Mouse (Mus musculus): ENCODE measurements at regions not wholly inside any gene's neighbourhood (a gene's known extent, or its start where the extent isn't known, plus 50 kb on each side); places are given as distances from the start of the nearest gene placed in this dataset.

DNA sequence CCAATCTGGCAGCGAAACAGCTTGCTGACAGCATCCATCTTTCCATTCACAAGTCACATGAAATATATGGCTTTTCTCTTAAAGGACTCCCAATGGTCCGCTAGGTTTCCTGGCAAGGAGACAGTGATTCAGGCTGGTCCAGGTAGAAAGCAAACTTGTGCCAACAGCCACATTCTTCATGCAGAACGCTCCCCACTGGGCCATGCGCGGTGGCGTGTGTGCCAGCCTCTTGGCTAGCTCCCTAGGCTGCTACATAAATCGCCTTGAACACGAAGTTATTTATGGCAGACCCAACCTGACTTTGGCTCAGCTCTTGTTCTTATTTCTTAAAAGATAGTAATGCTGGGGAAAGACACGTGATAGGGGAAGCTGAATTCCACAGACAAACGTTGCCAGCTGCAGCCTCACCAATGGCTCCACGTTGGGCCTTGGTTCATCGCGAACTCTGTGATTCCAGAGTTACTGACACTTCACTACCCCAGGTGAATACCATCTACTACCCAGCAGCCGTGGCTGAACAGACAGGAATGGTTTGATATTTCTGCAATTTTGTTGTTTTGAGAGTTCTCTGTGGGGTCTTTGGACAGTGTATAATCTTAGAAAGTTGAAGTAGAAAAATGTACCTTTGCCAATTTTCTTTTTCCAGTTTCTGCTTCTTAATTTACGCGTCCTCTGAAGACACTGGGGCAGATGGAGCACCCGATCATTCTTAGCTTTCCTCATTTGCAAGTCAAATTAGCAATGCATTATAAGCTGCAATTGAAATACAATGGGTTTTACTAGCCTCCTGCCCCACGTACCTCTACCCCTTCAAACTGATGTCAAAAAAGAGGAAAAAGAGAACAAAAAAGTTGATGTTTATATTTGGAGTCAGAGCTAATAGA is 66.0 kb upstream of the Creb5 start:
- H3K79me2 ChIP-seq (ENCODE audit: control insufficient read depth, insufficient read depth, low read length, poor library complexity), result no peaks in the 10 kb centered on the region
- no peaks in the 10 kb centered on the region for H3K27me3 ChIP-seq (ENCODE audit: control insufficient read depth in 1 of 2, insufficient read depth in 2 of 2, low read length in 2 of 2)
- no peak overlapping the region for H3K4me3 ChIP-seq (ENCODE audit: control insufficient read depth in 1 of 2, insufficient read depth in 1 of 2, low read depth in 2 of 2, low read length in 2 of 2)
- no peak overlapping the region for H3K9ac ChIP-seq (ENCODE audit: control insufficient read depth, low read depth, low read length, poor library complexity, severe bottlenecking)
- no peak overlapping the region for H3K27ac ChIP-seq (ENCODE audit: control insufficient read depth, low read depth, low read length)
- TF ChIP-seq E2F4 (IDR thresholded peaks at IDR 0.05; ENCODE audit: borderline replicate concordance, low read depth, low read length) (no peak), GATA1 (IDR thresholded peaks at IDR 0.05; ENCODE audit: low read depth, low read length) (no peak), NELFE (IDR thresholded peaks at IDR 0.05; ENCODE audit: low read depth, low read length) (no peak), POLR2A (IDR thresholded peaks at IDR 0.05; ENCODE audit: control insufficient read depth in 1 of 2, insufficient read depth in 1 of 2, low read depth in 1 of 2, low read length in 2 of 2, poor library complexity in 1 of 2) (no peak), SMC3 (IDR thresholded peaks at IDR 0.05; ENCODE audit: low read depth, low read length) (no peak), MXI1 (IDR thresholded peaks at IDR 0.05; ENCODE audit: low read depth, low read length) (no peak), TBP (IDR thresholded peaks at IDR 0.05; ENCODE audit: low read depth, low read length) (no peak), ZNF384 (IDR thresholded peaks at IDR 0.05; ENCODE audit: low read depth, low read length) (no peak), ZC3H11A (IDR thresholded peaks at IDR 0.05; ENCODE audit: low read depth, low read length) (no peak), MEF2A (IDR thresholded peaks at IDR 0.05; ENCODE audit: extremely low read depth, insufficient replicate concordance, low read depth, low read length, poor library complexity, severe bottlenecking) (no peak), POLR2AphosphoS2 (IDR thresholded peaks at IDR 0.05; ENCODE audit: low read length) (no peak)
- H3K9me3 ChIP-seq (replicated peaks; ENCODE audit: insufficient read depth, low read length), result no peaks in the 10 kb centered on the region
- no peak for DNase-seq (ENCODE audit: low read depth, low spot score)
- H3K36me3 ChIP-seq (ENCODE audit: control insufficient read depth in 1 of 2, insufficient read depth in 2 of 2, low read length in 2 of 2), result no peaks in the 10 kb centered on the region
- no peaks in the 10 kb centered on the region for H3K4me1 ChIP-seq (ENCODE audit: control insufficient read depth in 1 of 2, insufficient read depth in 2 of 2, low read length in 2 of 2)

DNA sequence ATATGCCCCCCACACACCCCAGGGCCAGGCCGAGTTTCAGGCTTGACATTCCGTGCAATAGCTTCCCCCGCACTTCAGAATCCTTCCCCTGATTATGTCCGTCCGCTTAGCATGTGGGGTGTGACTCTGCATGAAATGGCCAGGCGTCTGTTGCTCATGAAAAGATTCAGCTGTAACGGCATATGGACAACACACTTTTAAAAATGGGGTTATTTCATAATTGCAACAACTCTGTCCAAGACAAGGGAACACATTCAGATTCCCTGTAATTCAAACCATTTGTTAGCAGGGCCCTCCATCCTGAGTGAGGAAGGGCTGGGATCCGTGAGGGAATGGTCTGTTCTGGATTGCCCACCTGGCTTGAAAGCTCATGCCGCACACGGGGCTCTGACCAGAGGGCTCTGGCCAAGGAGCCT is 68.2 kb upstream of the Creb5 start:
- Histone ChIP-seq H3K9ac (ENCODE audit: control insufficient read depth, low read depth, low read length, poor library complexity, severe bottlenecking) (no peak overlapping the region), H3K4me1 (ENCODE audit: control insufficient read depth in 1 of 2, insufficient read depth in 2 of 2, low read length in 2 of 2) (no peaks in the 10 kb centered on the region), H3K79me2 (ENCODE audit: control insufficient read depth, insufficient read depth, low read length, poor library complexity) (no peaks in the 10 kb centered on the region), H3K27me3 (ENCODE audit: control insufficient read depth in 1 of 2, insufficient read depth in 2 of 2, low read length in 2 of 2) (no peaks in the 10 kb centered on the region), H3K4me3 (ENCODE audit: control insufficient read depth in 1 of 2, insufficient read depth in 1 of 2, low read depth in 2 of 2, low read length in 2 of 2) (no peak overlapping the region), H3K36me3 (ENCODE audit: control insufficient read depth in 1 of 2, insufficient read depth in 2 of 2, low read length in 2 of 2) (no peaks in the 10 kb centered on the region), H3K27ac (ENCODE audit: control insufficient read depth, low read depth, low read length) (no peak overlapping the region), H3K9me3 (replicated peaks; ENCODE audit: insufficient read depth, low read length) (no peaks in the 10 kb centered on the region)
- TF ChIP-seq GATA1 (IDR thresholded peaks at IDR 0.05; ENCODE audit: low read depth, low read length) (no peak), JUND (IDR thresholded peaks at IDR 0.05; ENCODE audit: low read depth, low read length) (no peak), TAL1 (IDR thresholded peaks at IDR 0.05; ENCODE audit: low read length) (no peak), MAFK (IDR thresholded peaks at IDR 0.05; ENCODE audit: borderline replicate concordance, low read depth, low read length) (no peak), USF1 (IDR thresholded peaks at IDR 0.05; ENCODE audit: low read depth, low read length) (no peak), SIN3A (IDR thresholded peaks at IDR 0.05; ENCODE audit: low read length) (no peak), ZMIZ1 (IDR thresholded peaks at IDR 0.05; ENCODE audit: low read depth, low read length) (no peak), MYB (IDR thresholded peaks at IDR 0.05; ENCODE audit: low read depth, low read length) (no peak), ETS1 (IDR thresholded peaks at IDR 0.05; ENCODE audit: low read depth, low read length) (no peak), POLR2AphosphoS2 (IDR thresholded peaks at IDR 0.05; ENCODE audit: low read length) (no peak), CHD1 (IDR thresholded peaks at IDR 0.05; ENCODE audit: low read depth, low read length) (no peak), POLR2A (IDR thresholded peaks at IDR 0.05; ENCODE audit: control insufficient read depth in 1 of 2, insufficient read depth in 1 of 2, low read depth in 1 of 2, low read length in 2 of 2, poor library complexity in 1 of 2) (no peak), HCFC1 (IDR thresholded peaks at IDR 0.05; ENCODE audit: low read depth, low read length) (no peak), MAZ (IDR thresholded peaks at IDR 0.05; ENCODE audit: low read depth, low read length) (no peak), KAT2A (conservative IDR thresholded peaks at IDR 0.05; ENCODE audit: low read depth, low read length) (no peak)
- no peak for DNase-seq (ENCODE audit: low read depth, low spot score)
